Mouse (Mus musculus): ENCODE results near the gene Dusp28.

The Dusp28 gene

GRCm38 (mm10) chr1:92906779-92907631 lies at the start of gene Dusp28:
TSS of gene Dusp28 (plus strand) at chr1:92906981.
- peak; percentile 95 for DNase-seq

GRCm38 (mm10) chr1:92861503-92861902 lies 45.3 kb upstream of the Dusp28 start:
- DNase-seq, result no peak

DNA sequence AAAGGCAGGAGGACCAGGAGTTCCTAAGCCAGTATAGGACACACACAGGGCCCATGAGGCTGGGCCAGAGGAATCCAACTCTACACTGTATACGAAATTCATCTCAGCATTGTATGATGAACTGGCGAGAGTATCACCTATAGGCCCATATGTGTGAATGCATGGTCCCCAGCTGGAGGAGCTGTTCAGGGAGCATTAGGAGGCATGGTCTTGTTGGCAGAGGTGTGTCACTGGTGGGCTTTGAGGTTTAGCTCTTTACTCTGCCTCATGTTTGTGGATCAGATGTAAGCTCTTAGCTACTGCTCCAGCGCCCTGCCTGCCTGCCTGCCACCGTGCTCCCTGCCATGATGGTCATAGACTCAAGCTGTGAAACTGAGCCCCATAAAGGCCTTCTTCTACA lies 43.5 kb upstream of the Dusp28 start:
- DNase-seq, result no peak

DNA sequence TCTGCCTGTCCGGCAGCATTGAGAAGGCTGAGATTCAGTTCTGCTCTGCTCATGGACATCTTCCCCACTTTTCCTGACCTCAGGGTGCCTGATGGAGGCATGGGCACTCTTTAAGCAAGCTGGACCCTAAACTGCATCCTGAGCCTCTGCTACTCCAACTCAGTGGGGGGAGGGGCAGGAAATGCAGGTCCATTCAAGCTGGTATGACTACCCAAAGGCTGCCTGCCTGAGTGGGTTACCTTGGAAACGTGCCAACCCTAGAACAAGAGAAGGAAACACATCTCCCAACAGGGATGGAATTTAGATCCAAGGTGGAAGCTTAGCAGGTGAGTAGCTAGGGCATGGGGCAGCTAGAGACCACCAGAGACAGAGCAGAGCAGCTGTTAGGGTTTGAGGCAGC lies 40.6 kb upstream of the Dusp28 start:
- DNase-seq, result no peak

DNA sequence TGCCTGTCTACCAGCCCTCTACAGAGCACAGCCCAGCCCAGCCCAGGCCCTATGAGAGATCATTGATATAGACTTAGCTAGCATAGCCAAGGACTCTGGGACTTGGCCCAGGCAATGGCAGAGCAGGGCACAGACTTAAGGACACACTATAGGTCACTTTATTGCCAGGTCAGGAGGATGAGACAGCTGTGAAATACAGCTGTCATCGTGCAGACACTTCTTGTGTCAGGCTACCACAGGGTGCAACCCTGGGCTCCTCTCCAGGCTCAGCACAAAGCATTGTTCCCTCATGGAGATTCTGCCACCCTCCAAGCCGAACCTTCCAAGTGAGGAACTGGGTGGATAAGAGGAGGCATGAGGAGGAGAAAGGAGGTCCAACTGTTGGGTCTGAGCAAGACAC lies 36.8 kb upstream of the Dusp28 start:
- DNase-seq, result no peak

DNA sequence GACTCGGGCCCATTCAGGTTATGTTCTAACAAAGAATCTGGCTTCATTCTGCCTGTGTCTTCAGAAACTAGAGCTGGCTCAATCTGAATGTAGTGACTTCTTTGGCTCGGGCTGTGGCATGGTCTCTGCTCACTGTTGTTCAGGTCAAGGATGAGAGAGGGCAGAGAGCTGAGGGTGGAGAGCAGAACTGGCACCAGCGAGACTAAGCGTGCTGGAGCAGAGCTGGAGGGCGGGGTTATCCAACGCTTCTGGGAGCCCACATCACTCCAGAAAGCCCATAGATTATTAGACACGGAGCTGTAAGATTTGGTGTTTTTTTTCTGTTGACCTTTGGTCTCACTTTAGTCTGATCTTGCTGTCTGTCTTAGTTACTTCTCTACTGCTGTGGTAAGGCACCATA lies 34.1 kb upstream of the Dusp28 start:
- peak; percentile 51 for DNase-seq

DNA sequence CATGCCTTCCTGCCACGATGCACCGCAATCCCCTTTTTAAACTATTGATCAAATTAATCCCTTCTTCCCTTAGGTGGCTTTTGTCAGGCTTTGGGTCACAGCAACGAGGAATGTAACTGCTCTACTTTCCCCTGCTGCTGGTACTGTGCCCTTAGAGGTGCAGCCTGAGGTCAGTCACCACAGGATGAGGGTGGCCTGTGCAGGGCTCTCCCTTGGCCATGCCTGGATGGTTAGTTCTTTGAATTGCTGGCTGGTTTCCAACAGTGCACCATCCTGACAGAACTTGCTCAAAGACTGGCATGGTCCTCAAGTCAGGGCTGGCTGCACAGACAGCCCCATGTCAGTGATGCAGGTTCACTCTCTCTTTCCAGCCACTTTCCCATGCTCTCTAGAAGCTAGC lies 32.8 kb upstream of the Dusp28 start:
- DNase-seq, result peak; percentile 51

DNA sequence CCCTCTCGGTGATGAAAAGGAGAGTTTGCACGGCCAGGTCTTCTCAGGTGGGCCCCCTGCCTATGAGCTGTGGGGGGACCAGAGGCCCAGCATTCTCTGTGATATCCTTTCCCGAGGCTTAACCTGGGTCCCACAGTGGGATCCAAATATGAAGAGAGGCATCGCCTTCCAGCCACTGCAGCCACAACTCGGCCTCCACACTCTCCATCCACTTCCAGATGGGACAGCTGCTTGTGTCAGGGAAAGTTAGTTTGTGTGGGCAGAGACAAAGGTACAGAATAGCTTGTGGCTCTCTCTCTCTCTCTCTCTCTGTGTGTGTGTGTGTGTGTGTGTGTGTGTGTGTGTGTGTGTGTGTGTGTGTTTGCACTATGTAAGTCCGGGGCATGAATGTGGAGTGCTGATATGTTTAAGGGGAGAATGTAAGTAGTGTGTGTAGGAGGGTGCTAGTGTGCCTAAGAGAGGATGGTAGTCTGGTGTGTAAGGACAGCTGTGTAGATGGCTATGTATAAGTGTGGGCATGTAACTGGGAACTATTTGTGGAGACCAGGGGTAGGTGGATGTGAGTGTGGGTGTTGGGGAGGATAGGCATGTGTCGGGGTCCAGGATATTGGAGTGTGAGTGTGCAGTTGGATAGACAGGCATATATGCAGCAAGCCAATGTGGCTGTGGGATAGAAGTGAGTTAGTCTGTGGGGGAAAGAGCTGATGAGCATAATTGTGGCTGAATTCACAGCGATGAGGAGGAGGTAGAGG lies 31.2 kb upstream of the Dusp28 start:
- DNase-seq, result no peak

DNA sequence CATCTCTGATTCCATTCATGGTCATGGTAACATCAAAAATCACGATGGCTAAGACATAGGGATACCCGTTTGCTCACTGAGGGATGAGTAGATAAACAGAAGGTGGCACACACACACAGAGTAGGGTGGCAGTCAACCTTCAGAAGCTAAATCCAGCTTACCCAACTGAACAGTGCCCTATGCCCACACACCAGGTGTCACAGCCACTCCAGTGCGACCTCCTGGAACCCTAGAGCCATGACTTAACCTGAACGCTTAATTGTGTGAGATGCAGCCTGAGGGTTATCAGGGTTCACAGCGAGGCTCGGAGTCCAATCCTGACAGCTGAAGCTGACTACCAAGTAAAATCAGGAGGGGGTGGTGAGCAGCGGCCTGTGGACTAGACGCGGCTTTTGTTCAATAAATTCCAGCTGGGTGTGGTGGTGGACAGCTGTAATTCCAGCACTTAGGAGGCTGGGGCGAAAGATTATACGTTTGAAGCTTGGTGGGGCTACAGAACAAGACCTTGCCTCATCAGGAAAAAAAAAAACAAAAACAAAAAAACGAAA lies 29.3 kb upstream of the Dusp28 start:
- DNase-seq, result no peak

GRCm38 (mm10) chr1:92878066-92878741 lies 28.6 kb upstream of the Dusp28 start:
- no peak for DNase-seq

GRCm38 (mm10) chr1:92879266-92879665 lies 27.5 kb upstream of the Dusp28 start:
- no peak for DNase-seq

- DNase-seq, result no peak
These were observed 26.7 kb upstream of the Dusp28 start for GRCm38 (mm10) chr1:92880101-92880500.

GRCm38 (mm10) chr1:92881982-92882381 lies 24.8 kb upstream of the Dusp28 start:
- DNase-seq, result no peak

GRCm38 (mm10) chr1:92888901-92889655 lies 17.7 kb upstream of the Dusp28 start:
- no peak for DNase-seq

DNA sequence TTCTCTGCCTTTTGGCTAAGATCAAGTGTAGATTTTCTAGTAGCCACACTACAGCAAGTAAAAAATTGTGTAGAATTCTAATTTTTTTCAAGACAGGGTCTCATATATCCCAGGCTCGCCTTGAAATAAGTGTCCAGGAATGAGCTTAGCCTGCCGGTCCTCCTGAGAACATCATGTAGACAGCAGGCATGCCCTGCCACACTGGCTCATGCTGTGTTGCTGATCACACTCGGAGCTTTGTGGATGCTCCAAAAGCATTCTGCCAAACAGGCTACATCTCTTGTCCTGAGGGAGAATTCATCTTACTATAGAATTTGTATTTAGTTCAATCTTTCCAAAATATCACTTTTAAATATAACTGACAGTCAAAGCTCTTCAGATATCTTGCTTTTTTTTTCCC lies 14.0 kb upstream of the Dusp28 start:
- no peak for DNase-seq

DNA sequence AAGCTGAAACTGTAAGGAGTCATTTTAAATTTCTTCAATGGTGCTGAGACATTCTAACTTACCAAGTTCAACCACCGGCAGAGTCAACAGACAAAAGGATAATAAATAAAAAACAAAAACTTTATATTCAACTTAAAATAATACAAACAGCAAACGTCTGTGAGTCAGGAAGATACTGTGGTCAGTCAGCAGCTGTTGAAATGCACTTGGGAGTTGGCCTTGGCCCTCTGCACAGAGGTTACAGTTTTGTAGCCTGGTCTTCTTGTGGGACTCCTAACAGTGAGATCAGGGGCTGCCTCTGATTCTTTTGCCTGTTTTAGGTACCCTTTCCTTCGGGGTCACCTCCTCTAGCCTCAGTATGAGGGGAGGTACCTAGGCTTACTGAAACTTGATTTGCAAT lies 12.9 kb upstream of the Dusp28 start:
- no peak for DNase-seq

- DNase-seq, result peak; percentile 59
These were observed 11.7 kb upstream of the Dusp28 start for GRCm38 (mm10) chr1:92895089-92895488.

- DNase-seq, result peak; percentile 62
These were observed 4.0 kb upstream of the Dusp28 start, which contains the start of gene Ankmy1 for GRCm38 (mm10) chr1:92902786-92903185. TSS of gene Ankmy1 (minus strand) at chr1:92902906.

DNA sequence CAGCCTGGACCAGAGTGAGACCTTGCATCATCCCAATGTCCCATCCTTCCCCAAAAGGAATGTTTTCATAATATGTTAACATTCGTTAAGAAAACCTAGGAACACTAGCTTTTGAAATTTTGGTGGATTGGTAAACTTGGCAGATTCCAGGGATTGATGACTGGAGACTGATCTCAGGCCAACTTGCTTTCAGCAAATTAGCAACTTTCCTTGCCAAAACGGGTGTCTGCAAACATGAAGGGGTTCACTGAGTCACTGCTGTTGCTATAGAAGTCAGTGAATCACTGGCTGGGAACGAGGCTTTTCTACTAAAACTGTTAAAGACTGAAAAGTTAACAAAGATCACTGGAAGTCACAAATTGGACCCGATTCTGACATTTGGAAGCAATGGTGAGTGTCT lies 3.2 kb upstream of the Dusp28 start:
- no peak for DNase-seq

DNA sequence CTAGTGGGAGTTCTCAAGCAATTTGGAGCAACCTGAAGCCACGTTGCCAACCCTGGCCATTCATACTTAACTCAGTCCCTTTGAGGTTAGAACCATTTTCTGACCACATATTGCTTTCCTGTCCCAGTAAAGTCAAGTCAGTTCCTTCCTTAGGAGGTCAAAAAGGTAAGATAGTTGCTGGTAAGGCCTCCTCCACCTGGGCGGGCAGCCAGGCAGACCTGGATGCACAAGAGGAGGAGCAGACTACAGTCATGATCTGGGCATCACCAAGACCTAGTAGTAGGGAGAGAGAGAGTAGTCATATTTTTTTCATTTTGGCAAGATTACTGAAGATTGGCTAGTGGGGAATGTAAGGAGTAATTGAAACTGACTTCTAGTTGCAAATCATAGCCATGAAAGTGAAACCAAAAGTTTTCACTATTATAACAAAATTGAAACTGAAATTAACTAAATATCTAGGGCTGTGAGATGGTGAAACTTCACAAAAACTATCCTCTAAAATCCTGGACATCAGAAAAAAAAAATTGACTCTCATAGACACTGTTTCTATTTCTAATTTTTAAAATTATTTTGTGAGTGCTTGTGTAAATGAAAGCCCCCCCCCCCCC lies 974 bp upstream of the Dusp28 start:
- DNase-seq, result no peak

DNA sequence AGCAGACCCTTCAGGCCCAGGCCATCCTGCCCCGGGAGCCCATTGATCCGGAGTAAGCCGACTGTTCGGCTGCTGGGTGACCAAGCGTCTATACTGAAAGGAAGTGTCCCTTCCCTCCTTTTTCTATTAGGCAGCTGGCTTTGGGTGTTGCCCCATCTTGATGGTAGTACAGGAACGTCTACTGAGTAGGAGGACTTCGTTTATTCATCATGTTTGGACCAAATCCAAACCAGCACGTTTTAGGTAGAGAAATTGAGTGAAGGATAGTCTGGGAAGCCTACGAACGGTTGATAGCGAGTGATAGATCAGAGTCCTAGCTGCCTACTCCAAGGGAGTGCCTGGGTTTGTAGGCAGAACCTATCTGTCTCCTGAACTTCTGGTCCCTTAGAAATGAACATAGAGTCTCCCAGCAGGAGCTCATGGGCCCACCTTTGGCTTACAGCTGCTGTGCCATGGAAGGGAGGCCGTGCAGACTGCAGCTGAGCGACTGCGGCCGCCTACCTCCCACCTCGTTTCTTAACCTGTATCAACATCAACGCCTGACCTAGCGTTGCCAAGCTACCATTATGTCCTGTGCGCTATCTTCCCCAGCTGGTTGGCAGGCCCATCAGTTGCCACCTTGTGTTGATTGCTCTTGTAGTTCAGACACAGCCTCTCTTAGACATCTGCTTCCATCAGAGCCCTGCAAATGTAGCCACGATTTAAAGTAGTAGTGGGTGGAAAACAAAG lies 1.0 kb downstream of the Dusp28 start:
- no peak for DNase-seq

Measured in kidney, adult 11 months (tissue).